Mouse (Mus musculus) gastrocnemius, postnatal 10 days (tissue): ENCODE results near the gene Adam26a. TPM values are rescaled to one million over a fixed set of nuclear protein-coding genes. Genes with fewer than 3 reads are reported as not detected.
"Not testable (repeated sequence)": the region's sequence is repeated elsewhere in the genome, so short reads cannot be mapped to it uniquely, and the experiment has no call there.

ENCODE experiments used
- DNase-seq: peaks from one replicate; pipeline ENCODE4 v3.0.0; 2021; ENCODE audit warnings: mixed read lengths
- long read RNA-seq, 2 experiments: library from polyadenylated mRNA; stranded (forward); transcript quantifications; one replicate each; pipeline ENCODE4 v2.0.0; 2021
- total RNA-seq, 2 experiments: library from RNA; stranded (reverse); gene quantifications; 2 replicates each; pipeline ENCODE4 v1.2.3; 2021

Adam26a gene
- not detected for total RNA-seq
- long read RNA-seq, experiment 1, result 0 reads
- long read RNA-seq, experiment 2, result 0 reads

DNA sequence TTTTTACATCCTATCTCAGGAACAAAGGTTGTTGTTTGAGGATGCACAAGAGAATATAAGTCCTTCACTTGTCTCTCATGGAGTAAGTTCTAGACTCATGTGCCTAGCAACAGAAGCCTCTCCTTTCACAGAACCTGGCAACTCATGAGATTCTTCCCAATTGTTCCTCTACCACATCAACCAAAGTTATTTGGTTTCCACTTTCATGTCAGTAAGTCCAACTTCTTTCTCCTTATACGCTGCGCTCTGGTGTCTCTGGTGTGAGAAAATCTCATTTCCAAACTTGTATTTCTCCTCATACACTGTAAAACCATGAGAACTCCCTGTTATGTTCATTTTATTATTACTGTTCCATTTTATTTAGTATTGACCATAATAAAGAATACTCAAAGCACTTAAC, at the start of gene Adam26a:
Adam26a (minus strand) TSS at position 101 of the 400 bp plus-strand sequence.
- DNase-seq, result not testable (repeated sequence)

DNA sequence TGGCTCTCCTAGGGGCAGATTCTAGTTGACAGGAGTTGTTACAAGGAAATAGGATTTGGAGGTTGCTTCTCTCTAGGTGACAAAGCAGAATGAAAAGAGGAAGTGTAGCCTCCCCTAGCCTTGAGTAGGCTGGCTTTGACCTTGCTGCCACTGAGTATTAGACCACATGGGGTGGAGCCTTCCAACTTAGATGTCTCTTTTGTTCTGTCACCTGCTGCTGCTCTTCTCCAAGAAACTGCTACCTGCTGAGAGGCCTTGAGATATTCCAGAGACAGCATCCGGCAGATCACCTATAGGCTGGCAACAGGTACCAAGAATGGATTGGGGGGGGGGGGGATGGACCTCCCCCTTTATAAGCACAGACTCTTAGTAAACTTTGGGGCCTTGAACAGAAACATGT, 39.5 kb upstream of the Adam26a start:
- DNase-seq, result no peak

DNA sequence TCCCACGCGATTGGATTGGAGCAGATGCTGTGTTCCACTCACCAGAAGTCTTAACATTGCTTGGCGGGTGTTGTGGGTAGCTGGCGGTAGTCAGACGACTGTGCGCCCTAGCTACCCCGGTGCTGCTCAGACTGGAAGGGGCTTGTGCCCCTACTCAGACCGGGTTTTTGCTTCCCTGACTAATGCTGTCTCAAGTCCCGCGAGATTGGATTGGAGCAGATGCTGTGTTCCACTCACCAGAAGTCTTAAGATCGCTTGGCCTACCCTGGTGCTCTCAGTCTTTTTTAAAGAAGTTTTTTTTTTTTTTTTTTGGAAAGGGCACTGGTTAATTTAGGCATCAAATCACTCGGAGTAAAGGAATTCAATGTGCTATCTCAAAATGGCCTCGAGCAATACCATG, 27.1 kb upstream of the Adam26a start:
- not testable (repeated sequence) for DNase-seq

DNA sequence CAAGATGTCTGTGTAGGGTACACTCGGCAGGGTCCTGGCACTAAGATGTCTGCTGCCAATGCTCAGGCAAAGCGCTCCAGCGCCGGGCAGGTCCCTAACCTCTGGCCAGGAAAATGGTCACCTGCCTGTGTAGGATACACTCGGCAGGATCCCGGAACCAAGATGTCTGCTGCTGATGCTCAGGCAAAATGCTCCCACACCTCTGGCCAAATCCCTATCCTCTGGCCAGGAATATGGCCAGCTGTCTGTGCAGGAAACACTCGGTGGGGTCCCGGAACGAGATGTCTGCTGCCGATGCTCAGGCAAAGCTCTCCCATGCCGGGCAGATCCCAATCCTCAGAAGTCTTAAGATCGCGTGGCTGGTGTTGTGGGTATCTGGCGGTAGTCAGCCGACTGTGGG, 26.7 kb upstream of the Adam26a start:
- DNase-seq, result not testable (repeated sequence)

DNA sequence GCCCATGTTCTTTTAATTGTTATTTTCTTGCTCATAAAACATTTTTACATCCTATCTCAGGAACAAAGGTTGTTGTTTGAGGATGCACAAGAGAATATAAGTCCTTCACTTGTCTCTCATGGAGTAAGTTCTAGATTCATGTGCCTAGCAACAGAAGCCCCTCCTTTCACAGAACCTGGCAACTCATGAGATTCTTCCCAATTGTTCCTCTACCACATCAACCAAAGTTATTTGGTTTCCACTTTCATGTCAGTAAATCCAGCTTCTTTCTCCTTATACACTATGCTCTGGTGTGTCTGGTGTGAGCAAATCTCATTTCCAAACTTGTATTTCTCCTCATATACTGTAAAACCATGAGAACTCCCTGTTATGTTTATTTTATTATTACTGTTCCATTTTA, 48.5 kb downstream of the Adam26a start, which contains the start of gene Adam26b:
Adam26b (minus strand) TSS at position 101 of the 400 bp plus-strand sequence.
- not testable (repeated sequence) for DNase-seq

Other genes with a start within 250 kb of the Adam26a start
- not detected for gene Adam26b, start 48.6 kb downstream of the Adam26a start, total RNA-seq
- not detected for gene Gm5346, start 50.6 kb upstream of the Adam26a start, total RNA-seq
- gene Adam34, start 133.3 kb upstream of the Adam26a start, total RNA-seq, result not detected